Mouse (Mus musculus) cerebellum, adult 2 months (tissue): ENCODE measurements around the gene Zzz3. TPM values are rescaled to one million over a fixed set of nuclear protein-coding genes. Genes with fewer than 3 reads are reported as not detected.

Source experiments
- DNase-seq, 2 experiments: peaks; one replicate each; pipeline ENCODE4 v3.0.0; 2021
- H3K27ac ChIP-seq: fragments of 200-500 bp; 2 replicates; pipeline ENCODE4 v1.5.1; 2012; ENCODE audit warnings: low read length, control low read depth, inconsistent platforms; ENCODE audit not compliant: insufficient read depth
- H3K27me3 ChIP-seq: fragments of 200-500 bp; 2 replicates; pipeline ENCODE4 v1.6.1; 2012; ENCODE audit warnings: inconsistent platforms, mild to moderate bottlenecking, low read length, moderate library complexity; ENCODE audit not compliant: control insufficient read depth, insufficient read depth
- H3K4me1 ChIP-seq: fragments of 200-500 bp; 2 replicates; pipeline ENCODE4 v1.6.1; 2011; ENCODE audit warnings: low read length; ENCODE audit not compliant: control insufficient read depth, insufficient read depth
- H3K4me3 ChIP-seq: fragments of 200-500 bp; replicated peaks from 2 replicates; pipeline ENCODE3; 2011; ENCODE audit warnings: mild to moderate bottlenecking, low read depth, low read length, control low read depth; ENCODE audit not compliant: insufficient read depth
- CTCF ChIP-seq: fragments of 200-500 bp; IDR thresholded peaks from 2 replicates; pipeline ENCODE4 v1.5.1; 2011; ENCODE audit warnings: low read depth, mild to moderate bottlenecking, control low read depth, low read length, moderate library complexity, borderline replicate concordance; ENCODE audit not compliant: insufficient read depth
- POLR2A ChIP-seq: fragments of 200-500 bp; IDR thresholded peaks from 2 replicates; pipeline ENCODE4 v1.6.1; 2011; ENCODE audit warnings: low read length, control low read depth, borderline replicate concordance; ENCODE audit not compliant: insufficient read depth
- WGBS: fragments of 180-500 bp; shearing (Covaris S2); methylation state at CpG from one replicate; pipeline ENCODE4 v1.1.7; 2018; 5-methylcytosine and 5-hydroxymethylcytosine counted together
- polyA plus RNA-seq: library from polyadenylated mRNA; depleted of rRNA; stranded (reverse); fragments of >200 nt; gene quantifications from 2 replicates; pipeline ENCODE4 v1.2.3, GENCODE M21; 2012; rRNA removed

Zzz3 gene
- polyA plus RNA-seq, 1 experiment = 25.2 TPM

DNA sequence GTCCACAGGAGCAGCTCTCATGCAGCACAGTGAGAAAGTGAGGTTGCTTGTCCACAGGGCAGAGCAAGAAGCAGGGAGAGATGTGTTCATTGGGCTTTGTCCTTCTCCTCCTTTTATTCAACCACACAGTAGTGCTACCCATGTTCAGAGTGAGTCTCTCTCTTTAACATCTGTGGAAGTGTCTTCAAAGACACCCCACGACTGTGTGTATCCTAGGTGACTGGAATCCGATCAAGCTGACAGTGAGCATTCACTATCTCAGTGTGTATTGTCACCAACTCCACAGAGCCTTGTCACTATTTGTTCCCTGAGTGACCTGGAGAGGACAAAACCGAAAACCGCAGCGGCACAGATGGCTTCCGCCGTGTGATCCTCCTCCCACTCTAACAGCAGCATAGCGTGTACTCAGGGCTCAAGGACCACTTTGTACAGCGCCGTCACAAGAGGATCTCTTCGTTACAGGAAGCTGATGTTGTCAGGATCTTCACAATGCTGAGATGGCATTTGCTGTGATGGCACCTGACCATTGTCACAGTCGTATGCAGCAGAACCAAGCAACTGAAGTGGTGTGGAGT is 113.2 kb downstream of the Zzz3 start:
- no peak for DNase-seq
- H3K4me1 ChIP-seq = no peaks in the 10 kb centered on the region; the same call in 1 of the 2 replicates
- no peak overlapping the region for H3K4me3 ChIP-seq
- TF ChIP-seq POLR2A = no peak
- no peak for TF ChIP-seq CTCF
- 14% methylated on average over 12 of the region's 12 CpGs for WGBS
- H3K27me3 ChIP-seq = no peaks in the 10 kb centered on the region; the same call in 1 of the 2 replicates
- no peak overlapping the region for H3K27ac ChIP-seq

DNA sequence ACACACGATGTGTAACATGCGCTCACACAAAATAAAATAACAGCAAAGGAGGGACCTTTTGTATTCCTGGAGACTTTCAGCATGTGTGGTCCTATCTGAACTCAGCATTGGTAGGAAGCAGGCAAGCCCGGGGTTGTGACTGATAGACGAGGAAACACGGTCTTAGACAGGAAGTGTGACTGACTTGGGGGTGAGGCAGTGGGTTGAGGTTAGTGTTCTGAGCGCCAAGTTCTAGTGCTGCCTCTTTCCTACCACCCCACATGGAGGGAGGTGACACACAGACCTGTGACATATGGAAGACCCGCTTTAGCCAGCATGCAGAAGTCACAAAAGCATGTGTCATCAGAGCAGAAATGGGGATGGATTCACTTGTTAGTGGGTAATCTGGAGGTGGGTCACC is 114.0 kb downstream of the Zzz3 start:
- no peak for DNase-seq
- Histone ChIP-seq H3K4me3 (no peak overlapping the region), H3K27me3 (no peaks in the 10 kb centered on the region; the same call in 1 of the 2 replicates), H3K27ac (no peak overlapping the region), H3K4me1 (no peaks in the 10 kb centered on the region; the same call in 1 of the 2 replicates)
- 60% methylated on average over 7 of the region's 7 CpGs for WGBS
- no peak for TF ChIP-seq CTCF
- TF ChIP-seq POLR2A = no peak

Other genes with a start within 250 kb of the Zzz3 start
- gene Gipc2, start 229.2 kb upstream of the Zzz3 start, polyA plus RNA-seq = 9.7 and 10.4 TPM in 2 replicates
- gene Dnajb4, start 185.2 kb upstream of the Zzz3 start, polyA plus RNA-seq = 45.2 and 49.1 TPM in 2 replicates
- gene Fubp1, start 185.1 kb upstream of the Zzz3 start, polyA plus RNA-seq = 94.5 and 110 TPM in 2 replicates
- 5.3 and 6.5 TPM in 2 replicates for gene Nexn, start 129.1 kb upstream of the Zzz3 start, polyA plus RNA-seq
- 52.1 and 56.3 TPM in 2 replicates for gene Miga1, start 55.1 kb upstream of the Zzz3 start, polyA plus RNA-seq
- gene Usp33, start 49.0 kb upstream of the Zzz3 start, polyA plus RNA-seq = 101 and 111 TPM in 2 replicates